Mouse (Mus musculus) intestine, embryonic 15.5 days (tissue): ENCODE data around the gene Btg1-ps1. TPM values are rescaled to one million over a fixed set of nuclear protein-coding genes. Genes with fewer than 3 reads are reported as not detected.
"Not testable (repeated sequence)": the region's sequence is repeated elsewhere in the genome, so short reads cannot be mapped to it uniquely, and the experiment has no call there.

Experiments
- ATAC-seq: fragments of 200-750 bp; cut with Nextera tagmentation; 2 replicates; pipeline ENCODE4 v1.8.0; 2017; ENCODE audit warnings: moderate TSS enrichment, moderate library complexity
- H3K27ac ChIP-seq: fragments of 300-500 bp; sonication (generic); 2 replicates; pipeline ENCODE4 v1.5.1; 2015; ENCODE audit warnings: mild to moderate bottlenecking, inconsistent platforms
- H3K27me3 ChIP-seq: fragments of 300-500 bp; sonication (generic); replicated peaks from 2 replicates; pipeline ENCODE4 v1.6.1; 2015; ENCODE audit warnings: inconsistent platforms
- H3K36me3 ChIP-seq: fragments of 300-500 bp; sonication (generic); 2 replicates; pipeline ENCODE4 v1.6.1; 2015; ENCODE audit warnings: inconsistent platforms
- H3K4me1 ChIP-seq: fragments of 300-500 bp; sonication (generic); replicated peaks from 2 replicates; pipeline ENCODE4 v1.6.1; 2015; ENCODE audit warnings: inconsistent platforms
- H3K4me2 ChIP-seq: fragments of 300-500 bp; sonication (generic); replicated peaks from 2 replicates; pipeline ENCODE4 v1.6.1; 2015; ENCODE audit warnings: mild to moderate bottlenecking, inconsistent platforms
- H3K4me3 ChIP-seq: fragments of 300-500 bp; sonication (generic); replicated peaks from 2 replicates; pipeline ENCODE4 v1.5.1; 2015; ENCODE audit warnings: inconsistent platforms
- H3K9ac ChIP-seq: fragments of 300-500 bp; sonication (generic); 2 replicates; pipeline ENCODE4 v1.6.1; 2015; ENCODE audit warnings: inconsistent platforms
- H3K9me3 ChIP-seq: fragments of 300-500 bp; sonication (generic); 2 replicates; pipeline ENCODE4 v1.6.1; 2016; ENCODE audit warnings: inconsistent platforms
- WGBS: fragments of 180-500 bp; shearing (Covaris S2); methylation state at CpG from one replicate; pipeline ENCODE4 v1.1.7; 2015; 5-methylcytosine and 5-hydroxymethylcytosine counted together
- polyA plus RNA-seq: library from polyadenylated mRNA; unstranded; fragments of >200 nt; fragmentation: Nextera tagmentation; extraction: Ambion mirVana; gene quantifications from 2 replicates; pipeline ENCODE4 v1.2.1, GENCODE M21; 2015

Btg1-ps1 gene
- not detected in 2 replicates for polyA plus RNA-seq

DNA sequence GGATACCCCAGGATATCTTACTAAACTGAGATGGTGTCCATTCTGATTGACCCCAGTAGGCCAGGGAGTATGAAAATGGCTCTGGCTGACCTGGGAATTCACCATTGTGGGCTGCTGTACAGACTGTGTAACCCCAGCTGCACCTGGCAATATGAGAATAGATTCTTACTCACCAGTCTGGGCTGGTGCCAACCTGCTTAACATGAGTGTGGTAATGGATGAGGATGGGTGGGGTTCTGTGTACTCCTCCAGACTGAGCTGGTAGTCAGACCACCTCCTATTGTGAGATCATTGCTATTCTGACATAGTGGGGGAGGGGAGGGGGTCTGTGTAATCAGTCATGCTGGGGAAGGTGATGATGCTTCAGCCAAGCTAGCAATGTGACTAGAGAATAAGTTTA lies at the start of gene Btg1-ps1:
TSS of gene Btg1-ps1 (minus strand) at position 219 of the 400 bp plus-strand sequence.
- H3K36me3 ChIP-seq, H3K4me2 ChIP-seq, H3K9ac ChIP-seq, H3K9me3 ChIP-seq, ATAC-seq, H3K27ac ChIP-seq, H3K4me3 ChIP-seq, H3K4me1 ChIP-seq, H3K27me3 ChIP-seq: not testable (repeated sequence)

DNA sequence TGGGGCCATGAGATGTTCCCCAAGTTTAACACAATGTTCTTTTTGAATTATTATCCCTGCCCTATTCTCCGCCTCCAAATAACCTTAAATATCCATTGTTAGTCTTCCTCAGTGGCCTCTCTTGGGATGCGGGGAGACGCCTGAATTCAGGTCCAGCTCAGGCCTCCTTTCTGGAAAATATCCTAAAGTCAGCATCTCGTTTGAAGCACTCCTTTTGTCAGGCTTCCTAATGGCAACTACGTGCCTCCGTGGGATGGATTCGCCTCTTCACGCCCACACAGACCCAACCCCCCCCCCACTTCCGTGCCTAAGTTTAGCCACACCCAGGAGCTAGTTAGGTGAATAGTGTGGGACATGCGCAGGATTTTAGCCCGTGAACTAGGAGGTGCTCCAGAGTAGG lies 47.6 kb upstream of the Btg1-ps1 start, which contains the start of gene Rhox10:
TSS of gene Rhox10 (plus strand) at position 301 of the 400 bp plus-strand sequence.
- WGBS: 86% methylated on average over 11 of the region's 11 CpGs
- Histone ChIP-seq H3K9me3 (no peaks in the 10 kb centered on the region), H3K27ac (no peak within 1 kb of the TSS), H3K4me2 (no peak within 1 kb of the TSS), H3K4me3 (no peak within 1 kb of the TSS), H3K9ac (no peak within 1 kb of the TSS), H3K4me1 (no peaks in the 10 kb centered on the region), H3K27me3 (no peaks in the 10 kb centered on the region), H3K36me3 (no peaks in the 10 kb centered on the region)
- ATAC-seq: no peak

DNA sequence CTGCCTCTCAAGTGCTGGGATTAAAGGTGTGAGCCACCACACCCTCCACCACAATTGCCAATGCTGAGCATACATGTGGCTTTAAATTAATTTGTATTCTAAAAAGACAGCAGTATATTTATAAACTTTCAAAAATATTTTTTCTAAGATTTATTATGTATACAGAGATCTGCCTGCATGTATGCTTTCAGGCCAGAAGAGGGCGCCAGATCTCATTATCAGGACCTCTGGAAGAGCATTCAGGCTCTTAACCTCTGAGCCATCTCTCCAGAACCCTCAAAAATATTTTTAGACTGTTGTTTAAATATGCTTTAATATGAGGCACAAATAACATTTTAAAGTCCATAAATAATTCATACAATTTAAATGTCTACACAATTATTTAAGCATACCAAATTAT lies 42.9 kb upstream of the Btg1-ps1 start:
- Histone ChIP-seq H3K27ac (no peak overlapping the region), H3K9ac (no peak overlapping the region), H3K4me3 (no peak overlapping the region), H3K36me3 (no peaks in the 10 kb centered on the region), H3K4me2 (no peak overlapping the region), H3K9me3 (no peaks in the 10 kb centered on the region), H3K4me1 (no peaks in the 10 kb centered on the region), H3K27me3 (no peaks in the 10 kb centered on the region)
- WGBS: 3% methylated on average over 1 of the region's 1 CpGs
- ATAC-seq: no peak

DNA sequence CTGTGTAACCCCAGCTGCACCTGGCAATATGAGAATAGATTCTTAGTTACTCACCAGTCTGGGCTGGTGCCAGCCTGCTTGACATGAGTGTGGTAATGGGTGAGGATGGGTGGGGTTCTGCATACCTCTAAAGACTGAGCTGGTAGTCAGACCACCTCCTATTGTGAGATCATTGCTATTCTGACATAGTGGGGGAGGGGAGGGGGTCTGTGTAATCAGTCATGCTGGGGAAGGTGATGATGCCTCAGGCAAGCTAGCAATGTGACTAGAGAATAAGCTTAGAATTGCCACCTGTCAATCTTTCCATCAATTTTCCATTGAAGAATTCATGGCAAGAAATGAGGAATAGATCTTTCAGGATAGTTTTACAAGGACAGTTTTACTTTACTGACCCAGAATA lies 24.4 kb upstream of the Btg1-ps1 start, which contains the start of gene Btg1-ps2:
TSS of gene Btg1-ps2 (minus strand) at position 101 of the 400 bp plus-strand sequence.
- H3K36me3 ChIP-seq, H3K4me2 ChIP-seq, ATAC-seq: not testable (repeated sequence)

DNA sequence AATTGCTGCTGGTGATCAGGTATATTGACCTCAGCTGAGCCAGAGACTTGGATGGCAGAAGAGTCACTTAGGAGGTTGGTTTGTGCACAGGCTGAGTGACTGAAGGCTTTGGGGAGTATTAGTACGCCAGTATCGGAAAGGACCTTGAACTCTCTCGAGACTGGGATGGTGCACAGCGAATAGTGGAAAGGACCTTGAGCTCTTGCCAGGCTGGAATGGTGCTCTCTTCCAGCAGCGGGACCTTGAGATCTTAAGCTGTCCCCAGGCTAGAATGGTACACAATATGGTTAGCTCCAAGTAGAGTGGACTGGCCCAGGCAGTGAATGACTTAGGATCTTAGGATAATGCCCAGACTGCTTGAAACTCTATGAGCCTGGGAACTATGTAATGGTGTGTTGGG lies 21.1 kb upstream of the Btg1-ps1 start:
- Histone ChIP-seq H3K4me3 (no peak overlapping the region), H3K27ac (no peak overlapping the region), H3K36me3 (no peaks in the 10 kb centered on the region), H3K4me1 (no peaks in the 10 kb centered on the region), H3K4me2 (no peak overlapping the region), H3K27me3 (no peaks in the 10 kb centered on the region), H3K9me3 (no peaks in the 10 kb centered on the region), H3K9ac (no peak overlapping the region)
- ATAC-seq: no peak
- 95% methylated on average over 5 of the region's 5 CpGs for WGBS

More for the DNA sequence above, 24.4 kb upstream of the Btg1-ps1 start, which contains the start of gene Btg1-ps2:
- H3K27me3 ChIP-seq, H3K9ac ChIP-seq, H3K9me3 ChIP-seq, H3K4me1 ChIP-seq, H3K27ac ChIP-seq, H3K4me3 ChIP-seq: not testable (repeated sequence)

DNA sequence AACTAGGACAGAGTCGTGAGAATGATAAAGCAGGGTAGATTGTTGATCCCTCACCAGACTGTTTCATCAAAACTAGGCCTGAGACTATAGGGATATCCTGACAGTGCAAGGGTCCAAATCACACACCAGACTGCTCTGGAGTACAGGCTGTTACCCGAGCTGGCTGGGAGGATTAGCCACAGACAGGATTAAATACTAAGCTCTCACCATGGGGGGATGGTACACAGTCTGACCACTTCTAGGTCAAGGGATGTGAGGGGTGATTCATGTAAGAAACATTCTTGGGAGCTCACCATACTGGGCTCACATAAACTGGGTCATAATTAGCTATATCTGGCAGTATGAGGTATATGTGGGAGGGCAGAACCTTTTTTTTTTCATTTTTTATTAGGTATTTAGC lies 15.2 kb upstream of the Btg1-ps1 start:
- 66% methylated on average over 2 of the region's 2 CpGs for WGBS
- Histone ChIP-seq H3K4me3 (no peak overlapping the region), H3K27me3 (no peaks in the 10 kb centered on the region), H3K9ac (no peak overlapping the region), H3K27ac (no peak overlapping the region), H3K36me3 (no peaks in the 10 kb centered on the region), H3K4me1 (no peaks in the 10 kb centered on the region), H3K9me3 (no peaks in the 10 kb centered on the region), H3K4me2 (no peak overlapping the region)
- ATAC-seq: no peak

DNA sequence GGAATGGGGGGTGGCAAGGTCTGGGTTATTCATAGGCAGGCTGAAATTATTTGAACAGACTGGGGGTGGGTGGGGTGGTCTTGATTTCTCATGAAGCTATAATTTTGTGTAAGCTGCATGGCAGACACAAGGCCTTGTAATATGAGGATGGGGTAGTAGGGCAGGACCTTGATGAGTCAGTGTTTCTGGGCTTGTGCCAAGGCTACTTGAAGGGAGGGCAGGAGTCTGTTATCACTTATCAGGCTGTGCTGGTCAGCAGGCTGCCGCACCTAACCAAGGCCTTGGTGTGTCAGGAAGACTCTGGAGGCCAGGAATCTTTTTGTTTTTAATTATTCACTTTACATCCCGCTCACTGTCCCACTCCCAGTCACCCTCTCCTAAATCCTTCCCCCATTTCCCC lies 9.9 kb downstream of the Btg1-ps1 start:
- no peak overlapping the region for H3K4me3 ChIP-seq
- WGBS: 56% methylated on average over 2 of the region's 2 CpGs
- ATAC-seq: no peak
- H3K4me2 ChIP-seq: no peak overlapping the region
- no peaks in the 10 kb centered on the region for H3K36me3 ChIP-seq
- no peaks in the 10 kb centered on the region for H3K4me1 ChIP-seq
- H3K27me3 ChIP-seq: no peaks in the 10 kb centered on the region
- no peak overlapping the region for H3K27ac ChIP-seq
- no peaks in the 10 kb centered on the region for H3K9me3 ChIP-seq
- H3K9ac ChIP-seq: no peak overlapping the region

Other genes starting within 250 kb of the Btg1-ps1 start
- gene Rhox5, start 214.0 kb downstream of the Btg1-ps1 start, polyA plus RNA-seq: 2.8 and 2.9 TPM in 2 replicates
- 0.14 TPM in 1 of 2 replicates, not detected in the other for gene Rhox6, start 191.9 kb downstream of the Btg1-ps1 start, polyA plus RNA-seq
- not detected in 2 replicates for gene Rhox7a, start 187.1 kb downstream of the Btg1-ps1 start, polyA plus RNA-seq
- not detected in 2 replicates for gene Rhox8, start 139.9 kb downstream of the Btg1-ps1 start, polyA plus RNA-seq
- not detected in 2 replicates for gene Rhox7b, start 121.6 kb downstream of the Btg1-ps1 start, polyA plus RNA-seq
- not detected in 2 replicates for gene Rhox9, start 117.0 kb downstream of the Btg1-ps1 start, polyA plus RNA-seq
- gene Btg1-ps2, start 24.3 kb upstream of the Btg1-ps1 start, polyA plus RNA-seq: not detected in 2 replicates
- not detected in 2 replicates for gene Rhox10, start 47.7 kb upstream of the Btg1-ps1 start, polyA plus RNA-seq
- not detected in 2 replicates for gene Rhox11, start 66.3 kb upstream of the Btg1-ps1 start, polyA plus RNA-seq
- not detected in 2 replicates for gene Rhox12, start 92.1 kb upstream of the Btg1-ps1 start, polyA plus RNA-seq
- not detected in 2 replicates for gene Rhox13, start 102.4 kb upstream of the Btg1-ps1 start, polyA plus RNA-seq
- gene Zbtb33, start 171.0 kb upstream of the Btg1-ps1 start, polyA plus RNA-seq: 3.6 and 3.8 TPM in 2 replicates
- 25.5 and 30.6 TPM in 2 replicates for gene Tmem255a, start 233.6 kb upstream of the Btg1-ps1 start, polyA plus RNA-seq